Mouse (Mus musculus): ENCODE data around the gene Agmo. TPM values are rescaled to one million over a fixed set of nuclear protein-coding genes. Genes with fewer than 3 reads are reported as not detected.

Gene Agmo
- polyA plus RNA-seq, 1 experiment, result 7.2 TPM

- H3K27ac ChIP-seq (ENCODE audit: insufficient read depth, low read depth, low read length), result no peak overlapping the region
- H3K4me1 ChIP-seq (ENCODE audit: control insufficient read depth, insufficient read depth, low read length), result no peaks in the 10 kb centered on the region
- H3K4me3 ChIP-seq (ENCODE audit: insufficient read depth, low read length), result no peak overlapping the region
- TF ChIP-seq POLR2A (IDR thresholded peaks at IDR 0.05; ENCODE audit: borderline replicate concordance, low read depth, low read length) (no peak), CTCF (IDR thresholded peaks at IDR 0.05; ENCODE audit: low read depth, low read length) (no peak)
Observed at GRCm38 (mm10) chr12:37487991-37488390, 246.6 kb downstream of the Agmo start.

- no peak for TF ChIP-seq POLR2A (IDR thresholded peaks at IDR 0.05; ENCODE audit: borderline replicate concordance, low read depth, low read length)
- H3K4me3 ChIP-seq (ENCODE audit: insufficient read depth, low read length), result no peak overlapping the region
- H3K4me1 ChIP-seq (ENCODE audit: control insufficient read depth, insufficient read depth, low read length), result no peaks in the 10 kb centered on the region
- H3K27ac ChIP-seq (ENCODE audit: insufficient read depth, low read depth, low read length), result no peak overlapping the region
Observed at GRCm38 (mm10) chr12:37498871-37499270, 257.4 kb downstream of the Agmo start.

- no peaks in the 10 kb centered on the region for H3K4me1 ChIP-seq (ENCODE audit: control insufficient read depth, insufficient read depth, low read length)
- TF ChIP-seq POLR2A (IDR thresholded peaks at IDR 0.05; ENCODE audit: borderline replicate concordance, low read depth, low read length), result no peak
- TF ChIP-seq CTCF (IDR thresholded peaks at IDR 0.05; ENCODE audit: low read depth, low read length), result no peak
- no peak overlapping the region for H3K4me3 ChIP-seq (ENCODE audit: insufficient read depth, low read length)
- H3K27ac ChIP-seq (ENCODE audit: insufficient read depth, low read depth, low read length), result no peak overlapping the region
Observed at GRCm38 (mm10) chr12:37507406-37507805, 266.0 kb downstream of the Agmo start.

- Histone ChIP-seq H3K4me3 (ENCODE audit: insufficient read depth, low read length) (no peak overlapping the region), H3K4me1 (ENCODE audit: control insufficient read depth, insufficient read depth, low read length) (no peaks in the 10 kb centered on the region), H3K27ac (ENCODE audit: insufficient read depth, low read depth, low read length) (no peak overlapping the region)
- TF ChIP-seq CTCF (IDR thresholded peaks at IDR 0.05; ENCODE audit: low read depth, low read length) (no peak), POLR2A (IDR thresholded peaks at IDR 0.05; ENCODE audit: borderline replicate concordance, low read depth, low read length) (no peak)
Observed at GRCm38 (mm10) chr12:37507826-37508225, 266.4 kb downstream of the Agmo start.

- TF ChIP-seq POLR2A (IDR thresholded peaks at IDR 0.05; ENCODE audit: borderline replicate concordance, low read depth, low read length), result no peak
- TF ChIP-seq CTCF (IDR thresholded peaks at IDR 0.05; ENCODE audit: low read depth, low read length), result no peak
- H3K4me1 ChIP-seq (ENCODE audit: control insufficient read depth, insufficient read depth, low read length), result no peaks in the 10 kb centered on the region
- H3K4me3 ChIP-seq (ENCODE audit: insufficient read depth, low read length), result no peak overlapping the region
- H3K27ac ChIP-seq (ENCODE audit: insufficient read depth, low read depth, low read length), result no peak overlapping the region
Observed at GRCm38 (mm10) chr12:37521772-37522171, 280.3 kb downstream of the Agmo start.

- H3K27ac ChIP-seq (ENCODE audit: insufficient read depth, low read depth, low read length), result no peak overlapping the region
- H3K4me3 ChIP-seq (ENCODE audit: insufficient read depth, low read length), result no peak overlapping the region
- no peaks in the 10 kb centered on the region for H3K4me1 ChIP-seq (ENCODE audit: control insufficient read depth, insufficient read depth, low read length)
- TF ChIP-seq POLR2A (IDR thresholded peaks at IDR 0.05; ENCODE audit: borderline replicate concordance, low read depth, low read length), result no peak
- TF ChIP-seq CTCF (IDR thresholded peaks at IDR 0.05; ENCODE audit: low read depth, low read length), result no peak
Observed at GRCm38 (mm10) chr12:37524662-37525061, 283.2 kb downstream of the Agmo start.

- H3K27ac ChIP-seq (ENCODE audit: insufficient read depth, low read depth, low read length), result no peak overlapping the region
- no peak overlapping the region for H3K4me3 ChIP-seq (ENCODE audit: insufficient read depth, low read length)
- TF ChIP-seq CTCF (IDR thresholded peaks at IDR 0.05; ENCODE audit: low read depth, low read length) (no peak), POLR2A (IDR thresholded peaks at IDR 0.05; ENCODE audit: borderline replicate concordance, low read depth, low read length) (no peak)
- H3K4me1 ChIP-seq (ENCODE audit: control insufficient read depth, insufficient read depth, low read length), result no peaks in the 10 kb centered on the region
Observed at GRCm38 (mm10) chr12:37540994-37541393, 299.6 kb downstream of the Agmo start.

GRCm38 (mm10) chr12:37558284-37558683, 316.8 kb downstream of the Agmo start:
- TF ChIP-seq POLR2A (IDR thresholded peaks at IDR 0.05; ENCODE audit: borderline replicate concordance, low read depth, low read length), result no peak
- no peak for TF ChIP-seq CTCF (IDR thresholded peaks at IDR 0.05; ENCODE audit: low read depth, low read length)
- Histone ChIP-seq H3K27ac (ENCODE audit: insufficient read depth, low read depth, low read length) (no peak overlapping the region), H3K4me3 (ENCODE audit: insufficient read depth, low read length) (no peak overlapping the region), H3K4me1 (ENCODE audit: control insufficient read depth, insufficient read depth, low read length) (no peaks in the 10 kb centered on the region)

- TF ChIP-seq POLR2A (IDR thresholded peaks at IDR 0.05; ENCODE audit: borderline replicate concordance, low read depth, low read length), result no peak
- no peak for TF ChIP-seq CTCF (IDR thresholded peaks at IDR 0.05; ENCODE audit: low read depth, low read length)
- H3K4me1 ChIP-seq (ENCODE audit: control insufficient read depth, insufficient read depth, low read length), result no peaks in the 10 kb centered on the region
Observed at GRCm38 (mm10) chr12:37565882-37566596, 324.6 kb downstream of the Agmo start.

GRCm38 (mm10) chr12:37571922-37572321, 330.5 kb downstream of the Agmo start:
- no peak overlapping the region for H3K27ac ChIP-seq (ENCODE audit: insufficient read depth, low read depth, low read length)
- H3K4me1 ChIP-seq (ENCODE audit: control insufficient read depth, insufficient read depth, low read length), result no peaks in the 10 kb centered on the region
- no peak overlapping the region for H3K4me3 ChIP-seq (ENCODE audit: insufficient read depth, low read length)
- TF ChIP-seq CTCF (IDR thresholded peaks at IDR 0.05; ENCODE audit: low read depth, low read length) (no peak), POLR2A (IDR thresholded peaks at IDR 0.05; ENCODE audit: borderline replicate concordance, low read depth, low read length) (no peak)

More at GRCm38 (mm10) chr12:37565882-37566596, 324.6 kb downstream of the Agmo start:
- Histone ChIP-seq H3K27ac (ENCODE audit: insufficient read depth, low read depth, low read length) (no peak overlapping the region), H3K4me3 (ENCODE audit: insufficient read depth, low read length) (no peak overlapping the region)

Measured in bone marrow macrophage, adult 2 months (primary cell).